Mouse (Mus musculus) liver, postnatal 0 days (tissue): Measurements from ENCODE around the gene Rtkn2. TPM values are rescaled to one million over a fixed set of nuclear protein-coding genes. Genes with fewer than 3 reads are reported as not detected.

Experiments used
- ATAC-seq: fragments of 200-750 bp; cut with Nextera tagmentation; 2 replicates; pipeline ENCODE4 v1.8.0; 2017; ENCODE audit warnings: mild to moderate bottlenecking, moderate library complexity
- DNase-seq: peaks from one replicate; pipeline ENCODE4 v3.0.0-alpha.2; 2016
- H3K27ac ChIP-seq: fragments of 300-500 bp; sonication (generic); 2 replicates; pipeline ENCODE4 v1.5.1; 2014; ENCODE audit warnings: antibody characterized with exemption, moderate library complexity, mild to moderate bottlenecking, low read depth
- H3K27me3 ChIP-seq: fragments of 300-500 bp; sonication (generic); 2 replicates; pipeline ENCODE4 v1.6.1; 2014; ENCODE audit warnings: low read length, control low read depth, mixed read lengths; ENCODE audit not compliant: insufficient read depth
- H3K36me3 ChIP-seq: fragments of 300-500 bp; sonication (generic); replicated peaks from 2 replicates; pipeline ENCODE4 v1.6.1; 2014; ENCODE audit warnings: mild to moderate bottlenecking, control low read depth, low read length, moderate library complexity, mixed read lengths; ENCODE audit not compliant: insufficient read depth
- H3K4me1 ChIP-seq: fragments of 300-500 bp; sonication (generic); 2 replicates; pipeline ENCODE4 v1.6.1; 2014; ENCODE audit warnings: antibody characterized with exemption, mild to moderate bottlenecking, control low read depth; ENCODE audit not compliant: insufficient read depth
- H3K4me2 ChIP-seq: fragments of 300-500 bp; sonication (generic); 2 replicates; pipeline ENCODE4 v1.6.1; 2014; ENCODE audit warnings: low read depth, mild to moderate bottlenecking, low read length, moderate library complexity, mixed read lengths
- H3K4me3 ChIP-seq: fragments of 300-500 bp; sonication (generic); 2 replicates; pipeline ENCODE4 v1.5.1; 2014; ENCODE audit warnings: low read depth, low read length
- H3K9ac ChIP-seq: fragments of 300-500 bp; sonication (generic); replicated peaks from 2 replicates; pipeline ENCODE4 v1.6.1; 2014; ENCODE audit warnings: mild to moderate bottlenecking, moderate library complexity
- H3K9me3 ChIP-seq: fragments of 300-500 bp; sonication (generic); 2 replicates; pipeline ENCODE4 v1.6.1; 2016; ENCODE audit warnings: mild to moderate bottlenecking, control low read depth, low read length, mixed read lengths
- CTCF ChIP-seq: sonication (generic); IDR thresholded peaks from 2 replicates; pipeline ENCODE4 v1.5.1; 2016; ENCODE audit warnings: antibody characterized with exemption, low read depth
- EP300 ChIP-seq: IDR thresholded peaks from 2 replicates; pipeline ENCODE4 v1.6.1; 2016; ENCODE audit warnings: antibody characterized with exemption, low read depth, mild to moderate bottlenecking
- WGBS: fragments of 180-500 bp; shearing (Covaris S2); extraction: QIAGEN DNeasy Blood & Tissue Kit; methylation state at CpG from one replicate; pipeline ENCODE4 v1.1.7; 2014; ENCODE audit not compliant: insufficient replicate concordance; 5-methylcytosine and 5-hydroxymethylcytosine counted together
- polyA plus RNA-seq: library from polyadenylated mRNA; unstranded; fragments of >200 nt; fragmentation: Nextera tagmentation; extraction: Ambion mirVana; gene quantifications from 2 replicates; pipeline ENCODE4 v1.2.1, GENCODE M21; 2015

Gene Rtkn2
- polyA plus RNA-seq, 1 experiment from 2014 or later, result 1.4 TPM

DNA sequence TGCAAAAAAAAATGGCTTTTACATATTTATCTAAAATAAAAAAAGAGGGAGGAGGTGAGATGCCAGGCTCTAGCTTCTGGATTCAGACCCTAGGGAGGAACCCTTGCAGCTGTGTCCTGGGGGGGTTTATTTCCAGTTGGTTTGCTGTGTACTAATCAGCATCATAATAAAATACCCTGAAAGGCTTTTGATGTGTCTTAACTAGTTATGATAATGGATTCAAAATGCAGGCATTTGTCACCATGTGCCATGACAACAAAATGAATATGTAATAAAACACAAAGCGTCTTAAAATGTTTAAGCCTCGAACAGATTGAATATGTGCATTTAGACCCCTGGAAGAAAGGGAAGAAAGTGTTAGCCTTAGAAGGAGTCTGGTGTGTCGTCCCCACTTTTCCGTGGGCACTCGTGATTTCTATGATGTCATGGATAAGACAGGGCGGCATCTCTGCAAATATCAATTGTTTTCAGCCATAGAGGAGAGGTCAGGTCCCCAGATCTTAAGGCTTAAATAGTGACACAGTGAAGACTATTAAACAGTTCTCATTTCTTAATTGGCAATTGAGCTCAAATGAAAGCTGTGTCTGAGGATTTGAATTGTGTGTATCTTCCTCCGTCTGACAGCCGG is 59.7 kb downstream of the Rtkn2 start:
- no peak overlapping the region for H3K27ac ChIP-seq
- no peak overlapping the region for H3K4me2 ChIP-seq
- H3K36me3 ChIP-seq, result no peaks in the 10 kb centered on the region
- no peak overlapping the region for H3K9ac ChIP-seq
- no peaks in the 10 kb centered on the region for H3K27me3 ChIP-seq
- ATAC-seq (no peak), DNase-seq (no peak)
- H3K4me3 ChIP-seq, result no peak overlapping the region
- 83% methylated on average over 8 of the region's 8 CpGs for WGBS
- no peaks in the 10 kb centered on the region for H3K4me1 ChIP-seq
- TF ChIP-seq EP300, result no peak
- TF ChIP-seq CTCF, result no peak
- H3K9me3 ChIP-seq, result no peaks in the 10 kb centered on the region

DNA sequence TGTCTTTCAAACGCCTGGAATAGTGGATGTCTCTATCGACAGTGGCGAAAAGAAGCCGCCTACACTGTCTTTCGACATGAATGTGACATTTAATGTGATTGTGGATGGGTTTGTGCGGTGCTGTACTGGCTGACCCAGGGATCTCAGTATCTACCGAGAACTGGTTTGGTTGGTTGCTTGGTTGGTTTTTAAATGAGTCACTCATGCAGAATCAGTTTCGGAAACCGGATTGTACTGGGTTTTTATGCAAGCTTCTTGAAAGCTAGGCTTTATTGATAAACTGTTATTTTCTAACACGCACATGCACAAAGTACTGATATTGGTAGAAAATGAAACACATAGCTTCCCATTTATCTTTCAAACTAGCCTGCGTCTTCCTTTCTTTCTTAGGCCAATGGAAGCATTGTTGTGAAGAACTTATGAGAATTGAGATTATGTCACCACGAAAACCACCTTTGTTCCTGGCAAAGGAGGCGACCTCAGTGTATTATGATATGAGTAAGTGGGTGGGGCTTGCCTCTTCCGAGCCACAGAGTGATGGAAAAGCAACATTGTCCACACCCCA is 60.4 kb downstream of the Rtkn2 start:
- DNase-seq, result no peak
- H3K36me3 ChIP-seq, result no peaks in the 10 kb centered on the region
- H3K9me3 ChIP-seq, result no peaks in the 10 kb centered on the region
- no peak overlapping the region for H3K9ac ChIP-seq
- WGBS, result 75% methylated on average over 14 of the region's 14 CpGs
- no peaks in the 10 kb centered on the region for H3K27me3 ChIP-seq
- H3K27ac ChIP-seq, result no peak overlapping the region
- TF ChIP-seq CTCF (no peak), EP300 (no peak)
- no peak overlapping the region for H3K4me2 ChIP-seq
- no peak overlapping the region for H3K4me3 ChIP-seq
- ATAC-seq, result no peak
- no peaks in the 10 kb centered on the region for H3K4me1 ChIP-seq

DNA sequence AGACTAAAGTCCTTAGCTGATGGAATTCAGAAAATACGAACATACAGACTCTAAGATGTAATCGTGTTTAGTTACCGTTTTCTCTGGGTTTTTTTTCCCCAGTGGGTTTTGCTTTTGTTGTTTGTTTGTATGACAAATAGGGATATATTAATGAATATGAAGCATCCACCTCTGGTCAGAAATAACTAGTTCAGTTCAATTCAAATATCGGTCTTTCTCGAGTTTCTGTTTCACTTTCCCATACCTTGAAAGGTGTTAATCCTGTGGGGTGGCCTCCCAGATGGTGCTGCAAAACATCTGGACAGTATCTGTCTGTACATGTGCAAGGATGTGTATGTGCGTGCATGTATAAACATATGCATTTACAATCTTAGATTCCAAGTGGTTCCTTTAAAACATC is 61.0 kb downstream of the Rtkn2 start:
- H3K27me3 ChIP-seq, result no peaks in the 10 kb centered on the region

DNA sequence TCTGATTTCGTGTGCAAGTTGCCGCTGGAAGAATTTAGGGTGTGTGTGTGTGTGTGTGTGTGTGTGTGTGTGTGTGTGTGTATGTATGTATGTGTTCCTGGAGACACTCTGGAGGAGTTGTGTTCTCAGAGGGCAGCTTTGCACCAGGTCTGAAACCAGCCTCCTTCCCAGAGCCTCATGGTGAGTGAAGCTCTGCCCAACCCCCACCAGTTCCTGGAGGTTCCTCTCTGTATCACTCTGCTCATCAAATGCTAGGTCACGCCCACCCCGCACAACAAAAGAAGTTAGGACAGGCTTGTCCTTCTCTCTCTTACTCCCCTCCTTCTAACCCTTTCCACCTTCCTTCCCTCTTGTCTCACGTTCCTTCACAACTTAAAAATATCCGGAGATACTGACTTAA is 64.6 kb downstream of the Rtkn2 start:
- H3K4me1 ChIP-seq, result no peaks in the 10 kb centered on the region; the same call in 1 of the 2 replicates
- H3K4me2 ChIP-seq, result no peak overlapping the region
- WGBS, result 59% methylated on average over 6 of the region's 6 CpGs
- TF ChIP-seq CTCF, result no peak
- no peak for TF ChIP-seq EP300
- H3K9me3 ChIP-seq, result no peaks in the 10 kb centered on the region
- no peak for ATAC-seq
- no peak for DNase-seq
- H3K36me3 ChIP-seq, result no peaks in the 10 kb centered on the region
- no peak overlapping the region for H3K9ac ChIP-seq
- H3K27me3 ChIP-seq, result no peaks in the 10 kb centered on the region
- no peak overlapping the region for H3K27ac ChIP-seq
- no peak overlapping the region for H3K4me3 ChIP-seq

More for the DNA sequence above, 61.0 kb downstream of the Rtkn2 start:
- Histone ChIP-seq H3K9me3 (no peaks in the 10 kb centered on the region), H3K4me1 (no peaks in the 10 kb centered on the region), H3K36me3 (no peaks in the 10 kb centered on the region), H3K4me2 (no peak overlapping the region), H3K4me3 (no peak overlapping the region), H3K9ac (no peak overlapping the region), H3K27ac (no peak overlapping the region)
- 78% methylated on average over 6 of the region's 6 CpGs for WGBS
- no peak for TF ChIP-seq EP300
- no peak for TF ChIP-seq CTCF
- ATAC-seq, result no peak
- no peak for DNase-seq

DNA sequence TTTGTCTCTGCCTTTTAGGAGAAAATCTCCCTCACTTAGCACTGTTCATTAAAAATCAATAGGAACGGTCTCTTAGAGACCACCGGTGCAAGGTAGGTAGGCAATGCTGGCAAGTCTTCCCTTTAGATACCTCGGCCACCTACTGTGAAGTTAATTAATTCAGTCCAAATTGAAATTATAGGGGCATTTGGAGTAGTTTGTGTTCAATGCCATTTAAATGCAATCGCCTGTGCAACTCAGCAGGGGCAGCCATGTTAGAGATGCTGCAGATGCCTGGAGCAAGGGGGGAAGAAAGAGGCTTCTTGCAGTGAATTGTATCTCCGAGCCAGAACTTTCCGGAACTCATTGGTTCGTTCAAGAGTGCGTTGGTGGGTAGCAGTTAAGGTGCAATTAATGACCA is 65.5 kb downstream of the Rtkn2 start:
- Histone ChIP-seq H3K27ac (no peak overlapping the region), H3K36me3 (no peaks in the 10 kb centered on the region), H3K4me3 (no peak overlapping the region), H3K9ac (no peak overlapping the region), H3K4me1 (no peaks in the 10 kb centered on the region; the same call in 1 of the 2 replicates), H3K9me3 (no peaks in the 10 kb centered on the region), H3K4me2 (no peak overlapping the region), H3K27me3 (no peaks in the 10 kb centered on the region)
- TF ChIP-seq CTCF, result no peak
- TF ChIP-seq EP300, result no peak
- WGBS, result 84% methylated on average over 8 of the region's 8 CpGs
- no peak for DNase-seq
- no peak for ATAC-seq

DNA sequence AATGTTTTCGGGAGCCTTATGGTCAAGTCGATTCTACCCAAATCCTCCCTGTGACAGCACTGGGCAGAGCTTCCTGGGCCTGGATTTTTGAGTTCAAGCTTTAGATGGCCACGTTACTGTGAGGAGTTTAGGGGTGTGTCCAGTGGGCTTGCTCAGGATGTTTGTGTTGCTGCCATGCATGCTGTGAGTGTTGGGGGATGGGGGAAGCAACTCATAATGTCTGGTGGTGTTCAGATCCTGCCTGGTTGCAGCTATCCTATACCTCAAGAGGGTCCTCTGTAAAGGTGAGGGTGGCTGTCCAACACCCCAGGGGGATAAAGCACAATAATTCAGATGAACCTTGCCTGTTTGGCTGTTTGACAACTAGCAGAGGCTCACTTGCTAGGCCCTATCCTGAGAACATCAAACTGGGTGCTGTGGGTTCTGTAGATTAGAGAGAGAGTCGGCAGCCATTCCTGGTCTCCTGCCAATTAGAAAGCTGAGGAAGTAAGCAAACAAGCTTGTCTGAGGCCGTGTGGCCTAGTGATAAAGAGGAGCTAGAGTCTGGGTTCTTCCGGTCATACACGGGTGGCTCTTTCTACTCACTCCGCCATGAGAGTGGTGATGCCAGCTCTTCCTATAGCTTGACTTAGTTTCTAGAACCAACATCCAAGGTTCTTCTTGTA is 69.4 kb downstream of the Rtkn2 start:
- no peak for DNase-seq
- Histone ChIP-seq H3K9me3 (no peaks in the 10 kb centered on the region), H3K27me3 (no peaks in the 10 kb centered on the region), H3K27ac (no peak overlapping the region), H3K36me3 (no peaks in the 10 kb centered on the region), H3K9ac (no peak overlapping the region), H3K4me2 (no peak overlapping the region), H3K4me1 (no peaks in the 10 kb centered on the region; the same call in 1 of the 2 replicates), H3K4me3 (no peak overlapping the region)
- no peak for TF ChIP-seq CTCF
- peak; percentile 70 for TF ChIP-seq EP300
- WGBS, result 59% methylated on average over 8 of the region's 8 CpGs
- peak; percentile 57; the same call in 1 of the 2 replicates for ATAC-seq
